Mouse (Mus musculus) heart, embryonic 13.5 days (tissue): Measurements from ENCODE around the gene Nme9. TPM values are rescaled to one million over a fixed set of nuclear protein-coding genes. Genes with fewer than 3 reads are reported as not detected.

Experiments
- ATAC-seq: fragments of 200-750 bp; cut with Nextera tagmentation; 2 replicates; pipeline ENCODE4 v1.8.0; 2017; ENCODE audit warnings: moderate TSS enrichment; ENCODE audit not compliant: insufficient number of reproducible peaks, low FRiP score, low TSS enrichment; ENCODE audit errors: extremely low read depth
- H3K27ac ChIP-seq: fragments of 300-500 bp; sonication (generic); replicated peaks from 2 replicates; pipeline ENCODE4 v1.5.1; 2015; ENCODE audit warnings: moderate library complexity, mild to moderate bottlenecking, inconsistent platforms
- H3K27me3 ChIP-seq: fragments of 300-500 bp; sonication (generic); replicated peaks from 2 replicates; pipeline ENCODE4 v1.6.1; 2015; ENCODE audit warnings: mild to moderate bottlenecking, inconsistent platforms
- H3K36me3 ChIP-seq: fragments of 300-500 bp; sonication (generic); 2 replicates; pipeline ENCODE4 v1.6.1; 2015; ENCODE audit warnings: mild to moderate bottlenecking, inconsistent platforms
- H3K4me1 ChIP-seq: fragments of 300-500 bp; sonication (generic); 2 replicates; pipeline ENCODE4 v1.6.1; 2015; ENCODE audit warnings: inconsistent platforms
- H3K4me2 ChIP-seq: fragments of 300-500 bp; sonication (generic); 2 replicates; pipeline ENCODE4 v1.6.1; 2015; ENCODE audit warnings: inconsistent platforms, mild to moderate bottlenecking, moderate library complexity
- H3K4me3 ChIP-seq: fragments of 300-500 bp; sonication (generic); 2 replicates; pipeline ENCODE4 v1.5.1; 2015; ENCODE audit warnings: moderate library complexity, mild to moderate bottlenecking, inconsistent platforms
- H3K9ac ChIP-seq: fragments of 300-500 bp; sonication (generic); 2 replicates; pipeline ENCODE4 v1.6.1; 2015; ENCODE audit warnings: inconsistent platforms, mild to moderate bottlenecking, moderate library complexity
- H3K9me3 ChIP-seq: fragments of 300-500 bp; sonication (generic); 2 replicates; pipeline ENCODE4 v1.6.1; 2016; ENCODE audit warnings: inconsistent platforms
- WGBS: fragments of 180-500 bp; shearing (Covaris S2); methylation state at CpG from one replicate; pipeline ENCODE4 v1.1.7; 2015; ENCODE audit warnings: mixed read lengths; 5-methylcytosine and 5-hydroxymethylcytosine counted together
- polyA plus RNA-seq: library from polyadenylated mRNA; unstranded; fragments of >200 nt; fragmentation: Nextera tagmentation; extraction: Ambion mirVana; gene quantifications from 2 replicates; pipeline ENCODE4 v1.2.1, GENCODE M21; 2015

Nme9 gene
- polyA plus RNA-seq: not detected in 2 replicates

DNA sequence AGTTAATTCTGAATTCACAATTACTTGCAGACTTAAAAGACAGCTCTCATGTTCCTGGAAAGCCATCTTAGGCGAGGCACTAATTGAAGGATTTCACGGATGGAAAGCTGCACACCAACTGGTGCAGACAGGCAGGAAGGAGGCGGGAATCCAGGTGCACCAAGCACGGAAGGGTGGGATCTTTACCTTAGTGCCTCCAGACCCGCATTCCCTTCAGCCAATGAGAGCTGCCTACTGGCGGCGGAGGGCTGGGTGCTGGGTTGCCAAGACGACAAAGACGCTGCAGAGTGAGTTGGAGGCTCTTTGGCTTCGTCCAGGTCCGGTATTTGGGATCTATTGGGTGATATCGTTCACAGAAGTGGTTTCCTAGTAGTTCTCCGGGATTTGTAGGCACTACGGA, at the start of gene Nme9:
Gene Nme9 (plus strand): TSS at position 315 of the 400 bp plus-strand sequence.
- ATAC-seq: no peak
- peak within 1 kb of the TSS; percentile 37; the same call in 1 of the 2 replicates for H3K4me2 ChIP-seq
- H3K4me1 ChIP-seq: no peaks in the 10 kb centered on the region
- no peak within 1 kb of the TSS for H3K9ac ChIP-seq
- H3K27ac ChIP-seq: no peak within 1 kb of the TSS
- H3K4me3 ChIP-seq: no peak within 1 kb of the TSS
- H3K36me3 ChIP-seq: no peaks in the 10 kb centered on the region
- H3K27me3 ChIP-seq: peaks cover 32% of the 10 kb centered on the region
- no peaks in the 10 kb centered on the region for H3K9me3 ChIP-seq
- WGBS: 9% methylated on average over 14 of the region's 14 CpGs

DNA sequence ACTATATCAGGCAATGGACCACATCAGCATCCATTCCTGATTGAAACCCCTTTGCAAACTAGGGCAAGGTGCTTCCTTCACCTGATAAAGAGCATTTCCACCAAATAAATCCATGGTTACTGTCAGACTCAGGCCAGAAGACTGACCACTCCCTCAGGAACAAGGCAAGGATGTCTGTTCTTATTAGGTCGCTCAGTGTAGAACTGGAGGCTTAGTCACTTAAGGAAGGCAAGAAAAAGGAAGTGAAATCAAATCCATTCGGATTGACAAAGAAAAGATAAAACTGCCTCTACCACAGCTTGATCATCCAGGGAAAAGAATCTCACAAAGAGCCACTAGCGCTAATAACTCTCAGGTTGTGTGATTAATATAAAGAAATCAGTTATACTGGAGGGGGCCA, 42.0 kb upstream of the Nme9 start:
- no peaks in the 10 kb centered on the region for H3K9me3 ChIP-seq
- peaks cover 9% of the 10 kb centered on the region for H3K4me1 ChIP-seq
- no peak overlapping the region for H3K27ac ChIP-seq
- H3K4me2 ChIP-seq: no peak overlapping the region
- H3K4me3 ChIP-seq: no peak overlapping the region
- H3K36me3 ChIP-seq: no peaks in the 10 kb centered on the region
- no peak overlapping the region for H3K9ac ChIP-seq
- no peaks in the 10 kb centered on the region for H3K27me3 ChIP-seq
- ATAC-seq: no peak
- WGBS: 63% methylated on average over 3 of the region's 3 CpGs

DNA sequence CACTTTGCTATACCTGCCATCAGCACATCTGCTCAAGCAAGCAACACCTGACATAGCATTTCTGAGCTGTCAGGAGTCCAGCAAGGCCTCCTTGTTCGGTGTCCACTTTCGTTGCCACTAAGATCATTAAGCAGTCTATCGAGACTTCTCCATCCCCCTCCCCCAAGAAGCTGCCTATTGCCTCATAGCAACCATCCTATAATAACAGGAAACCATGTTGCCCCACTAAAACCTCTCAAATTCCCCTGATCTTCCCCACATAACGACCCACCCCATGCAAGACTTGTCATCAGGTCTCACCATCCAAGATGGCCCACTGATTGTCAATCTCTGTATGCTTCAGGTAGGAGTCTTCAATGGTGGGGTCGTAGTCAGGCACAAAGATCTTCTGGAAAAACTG, 40.2 kb upstream of the Nme9 start:
- 88% methylated on average over 5 of the region's 5 CpGs for WGBS
- Histone ChIP-seq H3K4me1 (peaks cover 13% of the 10 kb centered on the region), H3K27me3 (no peaks in the 10 kb centered on the region), H3K27ac (no peak overlapping the region), H3K4me3 (no peak overlapping the region), H3K9ac (no peak overlapping the region), H3K36me3 (no peaks in the 10 kb centered on the region), H3K4me2 (no peak overlapping the region), H3K9me3 (no peaks in the 10 kb centered on the region)
- no peak for ATAC-seq

GRCm38 (mm10) chr9:99411785-99412184, 39.5 kb upstream of the Nme9 start:
- Histone ChIP-seq H3K4me2 (no peak overlapping the region), H3K27ac (no peak overlapping the region), H3K9me3 (no peaks in the 10 kb centered on the region), H3K36me3 (no peaks in the 10 kb centered on the region), H3K4me1 (peaks cover 16% of the 10 kb centered on the region), H3K4me3 (no peak overlapping the region), H3K9ac (no peak overlapping the region), H3K27me3 (no peaks in the 10 kb centered on the region)
- 51% methylated on average over 4 of the region's 4 CpGs for WGBS
- ATAC-seq: no peak

DNA sequence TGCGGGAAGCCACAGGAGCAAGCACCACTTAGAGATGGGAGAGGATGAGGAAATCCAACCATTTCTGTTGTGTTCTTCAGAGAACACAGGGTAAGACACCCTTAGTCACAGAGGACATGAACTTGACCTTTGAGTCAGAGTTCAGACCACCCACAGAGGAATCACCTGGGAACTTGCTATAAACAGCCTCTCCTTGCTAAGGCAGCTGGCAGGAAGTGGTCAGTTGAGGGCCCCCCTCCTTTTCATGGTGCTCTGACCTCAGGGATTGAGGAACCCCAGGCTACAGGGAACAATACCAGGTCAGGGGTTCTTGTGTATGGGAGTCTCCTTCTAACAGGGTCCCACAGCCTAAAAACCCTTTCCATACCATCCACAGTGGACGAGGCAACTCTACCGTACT, 34.5 kb upstream of the Nme9 start:
- no peaks in the 10 kb centered on the region for H3K27me3 ChIP-seq
- peaks cover 20% of the 10 kb centered on the region for H3K4me1 ChIP-seq
- no peaks in the 10 kb centered on the region for H3K36me3 ChIP-seq
- no peak overlapping the region for H3K27ac ChIP-seq
- H3K9me3 ChIP-seq: no peaks in the 10 kb centered on the region
- no peak overlapping the region for H3K4me3 ChIP-seq
- H3K9ac ChIP-seq: no peak overlapping the region
- no peak overlapping the region for H3K4me2 ChIP-seq
- no peak for ATAC-seq
- WGBS: 85% methylated on average over 3 of the region's 3 CpGs

DNA sequence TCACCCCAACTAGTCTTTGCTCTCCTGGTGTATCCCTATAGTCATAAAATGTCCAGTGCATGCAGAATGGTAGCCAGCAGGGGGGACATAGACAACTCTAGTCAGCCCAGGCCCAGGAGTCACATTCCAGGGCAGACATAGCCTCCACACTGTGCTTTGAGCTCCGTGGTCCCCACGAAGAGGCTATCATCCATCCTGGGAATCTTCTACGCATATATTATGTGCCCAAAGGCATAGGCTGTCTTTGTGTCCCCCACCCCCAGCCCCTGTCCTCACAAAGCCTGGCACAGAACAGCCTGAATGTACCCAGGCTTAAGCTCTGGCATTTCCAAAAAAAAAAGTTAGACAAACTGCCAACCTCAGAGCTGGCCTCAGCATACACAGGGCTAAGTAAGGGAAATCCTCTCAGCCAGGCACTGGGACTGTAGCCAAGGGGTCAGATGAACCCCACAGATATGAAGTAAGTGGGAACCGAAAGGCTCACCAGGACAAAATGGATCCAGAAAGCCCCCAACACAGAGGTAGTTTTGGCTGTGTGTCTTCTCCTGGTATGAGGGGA, 33.9 kb upstream of the Nme9 start:
- H3K9me3 ChIP-seq: no peaks in the 10 kb centered on the region
- H3K4me1 ChIP-seq: peaks cover 15% of the 10 kb centered on the region
- no peak overlapping the region for H3K4me3 ChIP-seq
- no peak for ATAC-seq
- no peaks in the 10 kb centered on the region for H3K36me3 ChIP-seq
- H3K27me3 ChIP-seq: no peaks in the 10 kb centered on the region
- H3K4me2 ChIP-seq: no peak overlapping the region
- no peak overlapping the region for H3K27ac ChIP-seq
- H3K9ac ChIP-seq: no peak overlapping the region
- 59% methylated on average over 4 of the region's 4 CpGs for whole genome bisulfite sequencing

DNA sequence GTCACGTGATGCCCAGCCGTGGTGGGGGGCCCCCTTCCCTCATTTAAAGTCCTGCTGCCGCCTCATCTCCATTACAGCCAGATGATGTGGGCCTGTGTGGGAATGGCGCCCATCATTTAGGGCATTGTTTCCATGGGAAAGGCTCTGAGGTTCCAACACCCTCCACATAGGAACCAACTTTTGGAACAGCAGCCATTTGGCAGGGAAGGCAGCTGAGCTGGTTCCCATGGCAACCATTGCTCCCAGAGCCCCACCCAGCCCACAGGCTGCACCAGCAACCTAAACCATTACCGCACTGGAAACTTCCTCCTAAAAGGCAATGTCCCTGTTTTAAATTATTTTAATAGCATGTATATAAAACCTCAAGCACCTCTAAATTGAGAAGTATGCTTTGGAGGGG, 32.9 kb upstream of the Nme9 start:
- Histone ChIP-seq H3K4me1 (peaks cover 15% of the 10 kb centered on the region), H3K27ac (no peak overlapping the region), H3K9ac (no peak overlapping the region), H3K9me3 (no peaks in the 10 kb centered on the region), H3K36me3 (no peaks in the 10 kb centered on the region), H3K4me2 (no peak overlapping the region), H3K27me3 (no peaks in the 10 kb centered on the region), H3K4me3 (no peak overlapping the region)
- WGBS: 66% methylated on average over 5 of the region's 5 CpGs
- no peak for ATAC-seq

- 67% methylated on average over 8 of the region's 8 CpGs for WGBS
- Histone ChIP-seq H3K36me3 (no peaks in the 10 kb centered on the region), H3K9me3 (no peaks in the 10 kb centered on the region), H3K9ac (no peak overlapping the region), H3K27me3 (no peaks in the 10 kb centered on the region), H3K4me2 (no peak overlapping the region), H3K4me1 (peaks cover 25% of the 10 kb centered on the region), H3K4me3 (no peak overlapping the region), H3K27ac (no peak overlapping the region)
- no peak for ATAC-seq
These were observed 31.1 kb upstream of the Nme9 start for GRCm38 (mm10) chr9:99419951-99420701.

DNA sequence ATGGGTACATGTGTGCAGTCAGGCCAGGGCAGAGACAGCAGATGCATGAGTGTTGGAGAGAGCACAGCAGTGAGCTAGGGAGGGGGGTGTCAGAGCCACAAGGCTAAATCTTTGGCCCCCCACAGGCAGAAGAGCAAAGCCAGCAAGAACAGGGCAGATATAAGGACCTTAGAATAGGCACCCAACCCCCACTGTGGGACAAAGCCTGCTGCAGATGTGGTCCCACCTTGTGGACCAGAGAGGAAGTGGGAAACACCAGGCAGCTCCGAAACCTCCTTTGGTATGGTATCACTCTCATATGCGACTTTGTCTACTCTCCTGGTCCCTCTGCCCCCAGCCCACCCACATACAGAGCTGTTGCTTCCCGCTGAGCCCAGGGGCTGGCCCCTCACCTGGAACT, 29.4 kb upstream of the Nme9 start:
- no peak overlapping the region for H3K4me3 ChIP-seq
- WGBS: 63% methylated on average over 3 of the region's 3 CpGs
- H3K27ac ChIP-seq: no peak overlapping the region
- H3K9ac ChIP-seq: no peak overlapping the region
- H3K36me3 ChIP-seq: no peaks in the 10 kb centered on the region
- peaks cover 25% of the 10 kb centered on the region for H3K4me1 ChIP-seq
- ATAC-seq: no peak
- no peaks in the 10 kb centered on the region for H3K27me3 ChIP-seq
- H3K9me3 ChIP-seq: no peaks in the 10 kb centered on the region
- no peak overlapping the region for H3K4me2 ChIP-seq

DNA sequence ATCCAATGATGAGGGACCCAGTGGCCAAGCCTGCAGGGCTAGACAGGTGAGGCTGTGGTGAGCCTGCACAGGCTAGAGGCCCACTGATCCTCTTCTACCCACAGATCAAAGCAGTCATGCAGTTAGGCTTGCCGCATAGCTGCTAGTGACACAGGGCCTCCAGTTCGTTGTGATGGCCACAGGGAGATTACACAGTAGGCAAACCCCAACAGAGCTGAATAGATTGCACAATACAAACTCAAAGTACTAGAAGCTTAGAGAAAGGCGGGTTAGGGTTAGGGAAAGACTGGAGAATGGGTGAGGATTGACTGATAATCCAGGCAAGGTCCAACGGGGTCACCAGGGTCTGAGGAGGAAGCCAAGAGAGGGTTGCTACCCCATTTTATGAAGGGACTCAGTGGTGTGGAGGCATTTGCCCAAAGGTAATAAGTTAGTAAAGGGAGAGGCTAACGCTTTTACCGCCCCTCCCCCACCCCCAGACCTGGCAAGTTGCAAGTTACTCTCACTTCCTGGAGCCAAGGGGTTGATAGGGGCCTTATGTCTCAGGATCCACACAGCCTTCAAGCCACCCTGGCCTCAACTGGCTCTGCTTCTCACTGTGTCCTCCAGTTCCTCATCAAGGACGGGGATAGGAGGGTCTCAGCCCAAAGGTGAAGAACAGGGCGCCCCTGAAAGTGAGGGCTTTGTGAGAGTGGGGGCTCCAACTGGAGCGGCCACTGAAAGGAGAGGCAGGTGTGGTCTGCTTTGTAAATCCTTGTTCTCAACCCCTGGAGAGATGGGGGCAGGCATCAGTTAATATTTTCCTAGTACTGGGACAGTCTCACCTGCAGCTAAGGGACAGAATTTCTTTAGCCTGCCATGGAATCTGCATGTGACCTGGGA, 27.3 kb upstream of the Nme9 start:
- H3K36me3 ChIP-seq: no peaks in the 10 kb centered on the region
- no peak for ATAC-seq
- whole genome bisulfite sequencing: 64% methylated on average over 9 of the region's 9 CpGs
- H3K4me2 ChIP-seq: no peak overlapping the region
- no peak overlapping the region for H3K4me3 ChIP-seq
- H3K4me1 ChIP-seq: peaks cover 25% of the 10 kb centered on the region
- H3K27me3 ChIP-seq: no peaks in the 10 kb centered on the region
- H3K27ac ChIP-seq: no peak overlapping the region
- H3K9ac ChIP-seq: no peak overlapping the region
- H3K9me3 ChIP-seq: no peaks in the 10 kb centered on the region

DNA sequence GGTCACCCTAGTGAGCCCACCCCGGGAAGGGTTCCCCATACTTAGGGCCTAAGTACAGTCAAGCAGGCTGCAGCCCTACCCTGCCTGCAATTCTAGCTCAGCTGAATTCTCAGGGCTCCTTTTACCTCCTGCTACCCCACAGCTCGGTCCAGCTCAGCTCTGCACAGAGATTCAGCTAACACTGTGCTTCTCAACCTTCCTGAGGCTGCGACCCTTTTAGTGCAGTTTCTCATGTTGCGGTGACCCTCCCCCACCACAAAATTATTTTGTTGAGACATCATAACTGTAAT, 26.8 kb upstream of the Nme9 start:
- Histone ChIP-seq H3K36me3 (no peaks in the 10 kb centered on the region), H3K9ac (no peak overlapping the region), H3K27ac (no peak overlapping the region), H3K4me1 (peaks cover 25% of the 10 kb centered on the region), H3K27me3 (no peaks in the 10 kb centered on the region), H3K4me2 (no peak overlapping the region), H3K9me3 (no peaks in the 10 kb centered on the region), H3K4me3 (no peak overlapping the region)
- ATAC-seq: no peak
- WGBS: 69% methylated on average over 4 of the region's 4 CpGs
